In the genomic region with DNA sequence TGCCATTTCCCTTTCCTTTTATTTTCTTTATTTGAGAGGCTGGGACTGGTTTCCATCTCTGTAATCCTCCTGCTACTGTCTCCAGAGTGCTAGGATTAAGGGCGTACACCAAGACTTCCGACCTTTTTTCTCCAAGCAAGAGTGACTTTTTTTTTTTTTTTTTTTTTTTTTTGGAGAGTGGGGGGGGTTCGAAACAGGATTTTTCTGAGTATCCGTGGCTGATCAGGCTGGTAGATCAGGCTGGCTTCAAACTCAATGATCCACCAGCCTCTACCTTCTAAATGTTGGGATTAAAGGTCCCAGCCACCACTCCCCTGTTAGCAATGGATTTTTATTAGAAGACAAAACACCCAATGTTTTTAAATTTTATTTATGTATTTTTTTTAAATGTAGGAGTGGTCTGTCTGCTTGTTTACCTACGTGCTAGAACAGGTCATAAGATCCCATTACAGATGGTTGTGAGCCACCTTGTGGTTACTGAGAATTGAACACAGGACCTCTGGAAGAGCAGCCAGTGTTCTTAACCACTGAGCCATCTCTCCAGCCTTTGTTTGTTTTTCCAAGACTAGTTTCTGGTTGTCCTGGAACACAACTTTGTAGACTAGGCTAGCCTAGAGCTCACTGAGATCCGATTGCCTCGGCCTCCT, we compare ENCODE assay signal across 8 mouse cellular contexts. TPM values are rescaled to one million over a fixed set of nuclear protein-coding genes. Genes with fewer than 3 reads are reported as not detected.
DNase-seq lines count a peak whose midpoint lies in the region; ATAC-seq and TF ChIP-seq lines count a peak whose summit lies in the region.

No protein-coding gene starts in this region.

- peaks cover 4% of the 10 kb centered on the region for H3K9me3 ChIP-seq in erythroblast, embryonic 14.5 days (ENCODE audit: control insufficient read depth, low read length)
- H3K9me3 ChIP-seq in heart, embryonic 12.5 days (replicated peaks), result no peaks in the 10 kb centered on the region
- no peaks in the 10 kb centered on the region for H3K9me3 ChIP-seq in limb, embryonic 14.5 days (ENCODE audit: control insufficient read depth, low read length)

- H3K27me3 ChIP-seq in erythroblast, embryonic 14.5 days (ENCODE audit: control insufficient read depth), result peaks cover 28% of the 10 kb centered on the region
- no peaks in the 10 kb centered on the region; the same call in 1 of the 2 replicates for H3K27me3 ChIP-seq in heart, embryonic 12.5 days (replicated peaks)
- H3K27me3 ChIP-seq in limb, embryonic 14.5 days (ENCODE audit: control insufficient read depth, insufficient read depth, low read length), result no peaks in the 10 kb centered on the region

- DNase-seq in MN1 (ENCODE audit: low spot score), result peak; percentile 56
- DNase-seq in limb, embryonic 14.5 days (ENCODE audit: low spot score), result no peak
- DNase-seq in naive thymus-derived CD4-positive, alpha-beta T cell, adult 2 months (ENCODE audit: low read depth), result peak; percentile 76
- no peak for DNase-seq in right cerebral cortex, adult 2 months (ENCODE audit: low spot score in 2 of 2)
- DNase-seq in urinary bladder, postnatal 14 days (ENCODE audit: low spot score), result no peak

- peaks cover 44% of the 10 kb centered on the region for H3K36me3 ChIP-seq in erythroblast, embryonic 14.5 days (ENCODE audit: control insufficient read depth)
- H3K36me3 ChIP-seq in heart, embryonic 12.5 days, result peaks cover 17% of the 10 kb centered on the region
- peaks cover 15% of the 10 kb centered on the region for H3K36me3 ChIP-seq in limb, embryonic 14.5 days (ENCODE audit: control insufficient read depth, insufficient read depth, low read length)

- H3K9ac ChIP-seq in heart, embryonic 12.5 days, result peak overlapping the region; percentile 90; the same call in 1 of the 2 replicates
- peak overlapping the region; percentile 91 for H3K9ac ChIP-seq in limb, embryonic 14.5 days (ENCODE audit: low read depth, low read length, severe bottlenecking)

- H3K4me1 ChIP-seq in erythroblast, embryonic 14.5 days (ENCODE audit: control insufficient read depth), result peaks cover 32% of the 10 kb centered on the region
- H3K4me1 ChIP-seq in heart, embryonic 12.5 days (replicated peaks), result peaks cover 43% of the 10 kb centered on the region
- peaks cover 21% of the 10 kb centered on the region for H3K4me1 ChIP-seq in limb, embryonic 14.5 days (ENCODE audit: control insufficient read depth, insufficient read depth, low read length)

- H3K4me2 ChIP-seq in heart, embryonic 12.5 days, result peak overlapping the region; percentile 77
- peak overlapping the region; percentile 79 for H3K4me2 ChIP-seq in limb, embryonic 14.5 days (replicated peaks; ENCODE audit: low read depth, low read length, severe bottlenecking)

- WGBS in heart, embryonic 12.5 days, result 19% methylated on average over 7 of the region's 7 CpGs
- 25% methylated on average over 7 of the region's 7 CpGs for WGBS in limb, embryonic 14.5 days

- no peak; the same call in 1 of the 2 replicates for ATAC-seq in erythroblast, adult 5-6 weeks (replicated peaks; ENCODE audit: low FRiP score, poor library complexity, severe bottlenecking)
- no peak for ATAC-seq in heart, embryonic 12.5 days (ENCODE audit: insufficient number of reproducible peaks, low FRiP score)
- ATAC-seq in limb, embryonic 14.5 days (ENCODE audit: low FRiP score, low read depth), result no peak

- TF ChIP-seq POLR2A in limb, embryonic 14.5 days (IDR thresholded peaks at IDR 0.05; ENCODE audit: borderline replicate concordance, extremely low read depth, insufficient read depth, insufficient read length), result no peak

- H3K4me3 ChIP-seq in erythroblast, embryonic 14.5 days (replicated peaks), result peak overlapping the region; percentile 87
- H3K4me3 ChIP-seq in heart, embryonic 12.5 days, result peak overlapping the region; percentile 72
- peak overlapping the region; percentile 82 for H3K4me3 ChIP-seq in limb, embryonic 14.5 days (replicated peaks; ENCODE audit: low read length)

- peak overlapping the region; percentile 95 for H3K27ac ChIP-seq in heart, embryonic 12.5 days (ENCODE audit: poor library complexity, severe bottlenecking)
- peak overlapping the region; percentile 95 for H3K27ac ChIP-seq in limb, embryonic 14.5 days (replicated peaks; ENCODE audit: low read depth, low read length)

RNA-seq across cellular contexts. Expression of a gene that starts 0.5 kb away (rescaled TPM):
- polyA plus RNA-seq in erythroblast, embryonic 14.5 days (2012), result 0.42 and 1.0 TPM in 2 replicates
- total RNA-seq in erythroblast, adult 5-6 weeks (2015; ENCODE audit: low replicate concordance), result 1.3 TPM in 1 of 2 replicates, not detected in the other
- total RNA-seq in erythroblast, adult 5-6 weeks (2017; ENCODE audit: low replicate concordance), result 2.8 and 9.9 TPM in 2 replicates
- polyA plus RNA-seq in heart, embryonic 12.5 days (2016; fragmentation: Nextera tagmentation; extraction: Ambion mirVana), result 0.57 and 0.68 TPM in 2 replicates
- polyA plus RNA-seq in limb, embryonic 14.5 days (2012; rRNA removed), result 13.1 and 17.2 TPM in 2 replicates
- 4.3 and 4.6 TPM in 2 replicates for polyA plus RNA-seq in limb, embryonic 14.5 days (2014; fragmentation: Nextera tagmentation; extraction: Ambion mirVana)

RNA-seq across cellular contexts. Expression of a gene that starts 0.5 kb away (rescaled TPM):
- polyA plus RNA-seq in erythroblast, embryonic 14.5 days (2012), result 543 and 840 TPM in 2 replicates
- 1,095 and 1,392 TPM in 2 replicates for total RNA-seq in erythroblast, adult 5-6 weeks (2015; ENCODE audit: low replicate concordance)
- 1,351 and 1,490 TPM in 2 replicates for total RNA-seq in erythroblast, adult 5-6 weeks (2017; ENCODE audit: low replicate concordance)
- 33.7 and 35.2 TPM in 2 replicates for polyA plus RNA-seq in heart, embryonic 12.5 days (2016; fragmentation: Nextera tagmentation; extraction: Ambion mirVana)
- polyA plus RNA-seq in limb, embryonic 14.5 days (2012; rRNA removed), result 27.5 and 29.8 TPM in 2 replicates
- polyA plus RNA-seq in limb, embryonic 14.5 days (2014; fragmentation: Nextera tagmentation; extraction: Ambion mirVana), result 21.2 and 22.1 TPM in 2 replicates

RNA-seq across cellular contexts. Expression of a gene that starts 16.4 kb away (rescaled TPM):
- polyA plus RNA-seq in erythroblast, embryonic 14.5 days (2012), result 54.7 and 66.6 TPM in 2 replicates
- total RNA-seq in erythroblast, adult 5-6 weeks (2015; ENCODE audit: low replicate concordance), result 83.0 and 88.6 TPM in 2 replicates
- total RNA-seq in erythroblast, adult 5-6 weeks (2017; ENCODE audit: low replicate concordance), result 487 and 671 TPM in 2 replicates
- polyA plus RNA-seq in heart, embryonic 12.5 days (2016; fragmentation: Nextera tagmentation; extraction: Ambion mirVana), result 176 and 185 TPM in 2 replicates
- 293 and 299 TPM in 2 replicates for polyA plus RNA-seq in limb, embryonic 14.5 days (2012; rRNA removed)
- 239 and 254 TPM in 2 replicates for polyA plus RNA-seq in limb, embryonic 14.5 days (2014; fragmentation: Nextera tagmentation; extraction: Ambion mirVana)

RNA-seq across cellular contexts. Expression of a gene that starts 28.1 kb away (rescaled TPM):
- polyA plus RNA-seq in erythroblast, embryonic 14.5 days (2012), result 0.31 and 0.50 TPM in 2 replicates
- not detected in 2 replicates for total RNA-seq in erythroblast, adult 5-6 weeks (2015; ENCODE audit: low replicate concordance)
- total RNA-seq in erythroblast, adult 5-6 weeks (2017; ENCODE audit: low replicate concordance), result not detected in 2 replicates
- polyA plus RNA-seq in heart, embryonic 12.5 days (2016; fragmentation: Nextera tagmentation; extraction: Ambion mirVana), result 0.64 and 0.70 TPM in 2 replicates
- polyA plus RNA-seq in limb, embryonic 14.5 days (2012; rRNA removed), result 1.1 and 1.2 TPM in 2 replicates
- polyA plus RNA-seq in limb, embryonic 14.5 days (2014; fragmentation: Nextera tagmentation; extraction: Ambion mirVana), result 0.44 and 0.92 TPM in 2 replicates

RNA-seq across cellular contexts. Expression of a gene that starts 38.0 kb away (rescaled TPM):
- polyA plus RNA-seq in erythroblast, embryonic 14.5 days (2012), result 0.01 and 0.02 TPM in 2 replicates
- total RNA-seq in erythroblast, adult 5-6 weeks (2015; ENCODE audit: low replicate concordance), result 3.3 TPM in 2 replicates
- 2.1 and 2.3 TPM in 2 replicates for total RNA-seq in erythroblast, adult 5-6 weeks (2017; ENCODE audit: low replicate concordance)
- polyA plus RNA-seq in heart, embryonic 12.5 days (2016; fragmentation: Nextera tagmentation; extraction: Ambion mirVana), result 4.2 and 4.3 TPM in 2 replicates
- 2.4 and 2.9 TPM in 2 replicates for polyA plus RNA-seq in limb, embryonic 14.5 days (2012; rRNA removed)
- polyA plus RNA-seq in limb, embryonic 14.5 days (2014; fragmentation: Nextera tagmentation; extraction: Ambion mirVana), result 2.0 and 2.6 TPM in 2 replicates

Comparison
In these comparisons a context has a peak if more than half of its experiments do, and no peak if none do; other contexts are left out.
1. DNase-seq: peak in MN1 (single experiment) and naive thymus-derived CD4-positive, alpha-beta T cell, adult 2 months (single experiment); none in limb, embryonic 14.5 days (single experiment), right cerebral cortex, adult 2 months (0 of 2) and urinary bladder, postnatal 14 days (single experiment).
2. RNA of a gene that starts 0.5 kb away (polyA plus RNA-seq): 543 to 840 TPM in erythroblast, embryonic 14.5 days; 33.7 to 35.2 TPM in heart, embryonic 12.5 days and 21.2 to 29.8 TPM in limb, embryonic 14.5 days; every median in the first group is over 10 times any median in the second.
3. Peak in every context shown above with its lines, with median percentiles within 50 percentile points of each other: H3K4me3 ChIP-seq.